Mouse (Mus musculus): ENCODE measurements at regions not wholly inside any gene's neighbourhood (a gene's known extent, or its start where the extent isn't known, plus 50 kb on each side); places are given as distances from the start of the nearest gene placed in this dataset.

GRCm38 (mm10) chr5:43339671-43340070, 106.7 kb downstream of the Cpeb2 start:
- DNase-seq, result no peak

- DNase-seq, result no peak
Measured at GRCm38 (mm10) chr5:43341475-43341874, 108.5 kb downstream of the Cpeb2 start.

- DNase-seq, result no peak
Measured at GRCm38 (mm10) chr5:43344441-43344840, 111.5 kb downstream of the Cpeb2 start.

- DNase-seq, result no peak
Measured at GRCm38 (mm10) chr5:43350987-43351386, 118.0 kb downstream of the Cpeb2 start.

GRCm38 (mm10) chr5:43353021-43353990, 120.3 kb downstream of the Cpeb2 start:
- no peak for DNase-seq

GRCm38 (mm10) chr5:43354351-43354942, 121.5 kb downstream of the Cpeb2 start:
- DNase-seq, result no peak

- peak; percentile 81 for DNase-seq
Measured at GRCm38 (mm10) chr5:43355026-43355580, 122.1 kb downstream of the Cpeb2 start.

GRCm38 (mm10) chr5:43355832-43356231, 122.9 kb downstream of the Cpeb2 start:
- DNase-seq, result no peak

GRCm38 (mm10) chr5:43357100-43357680, 124.2 kb downstream of the Cpeb2 start:
- DNase-seq, result peak; percentile 28

- DNase-seq, result no peak
Measured at GRCm38 (mm10) chr5:43357901-43358300, 124.9 kb downstream of the Cpeb2 start.

GRCm38 (mm10) chr5:43358928-43359765, 126.2 kb downstream of the Cpeb2 start:
- DNase-seq, result no peak

- DNase-seq, result no peak
Measured at GRCm38 (mm10) chr5:43360298-43360697, 127.3 kb downstream of the Cpeb2 start.

GRCm38 (mm10) chr5:43361026-43361425, 128.1 kb downstream of the Cpeb2 start:
- DNase-seq, result no peak

GRCm38 (mm10) chr5:43372385-43372784, 139.4 kb downstream of the Cpeb2 start:
- no peak for DNase-seq

- DNase-seq, result no peak
Measured at GRCm38 (mm10) chr5:43384689-43385375, 130.5 kb upstream of the C1qtnf7 start.

GRCm38 (mm10) chr5:43390997-43391396, 124.3 kb upstream of the C1qtnf7 start:
- no peak for DNase-seq

- peak; percentile 11 for DNase-seq
Measured at GRCm38 (mm10) chr5:43391412-43392029, 123.8 kb upstream of the C1qtnf7 start.

- no peak for DNase-seq
Measured at GRCm38 (mm10) chr5:43392908-43393545, 122.3 kb upstream of the C1qtnf7 start.

GRCm38 (mm10) chr5:43417259-43417658, 98.1 kb upstream of the C1qtnf7 start:
- no peak for DNase-seq

- peak; percentile 57 for DNase-seq
Measured at GRCm38 (mm10) chr5:43422815-43423687, 92.3 kb upstream of the C1qtnf7 start.

All from kidney, adult 18-20 months (tissue).